Mouse (Mus musculus) heart, postnatal 0 days (tissue): Measurements from ENCODE around the gene Stx1b.

Source experiments
- CTCF ChIP-seq: IDR thresholded peaks from 2 replicates; pipeline ENCODE4 v1.5.1; 2016; ENCODE audit warnings: antibody characterized with exemption, control low read depth, low read depth
- EP300 ChIP-seq: IDR thresholded peaks from 2 replicates; pipeline ENCODE4 v1.6.1; 2016; ENCODE audit warnings: antibody characterized with exemption, low read depth

- TF ChIP-seq CTCF (no peak), EP300 (no peak)
Observed at GRCm38 (mm10) chr7:127772080-127772479, 52.3 kb downstream of the Stx1b start.
